Mouse (Mus musculus) intestine, embryonic 16.5 days (tissue): ENCODE data around the gene Prr7. TPM values are rescaled to one million over a fixed set of nuclear protein-coding genes. Genes with fewer than 3 reads are reported as not detected.
A peak's percentile ranks its signal among the peaks of the same experiment; 100 is the strongest.

Source experiments
- ATAC-seq: fragments of 200-750 bp; cut with Nextera tagmentation; 2 replicates; pipeline ENCODE4 v1.8.0; 2017; ENCODE audit warnings: moderate TSS enrichment, moderate library complexity
- H3K27ac ChIP-seq: fragments of 300-500 bp; sonication (generic); 2 replicates; pipeline ENCODE4 v1.5.1; 2014; ENCODE audit warnings: mild to moderate bottlenecking, low read length
- H3K27me3 ChIP-seq: fragments of 300-500 bp; sonication (generic); replicated peaks from 2 replicates; pipeline ENCODE4 v1.6.1; 2014; ENCODE audit warnings: low read length, control low read depth, mixed read lengths; ENCODE audit not compliant: control insufficient read depth, insufficient read depth
- H3K36me3 ChIP-seq: fragments of 300-500 bp; sonication (generic); 2 replicates; pipeline ENCODE4 v1.6.1; 2014; ENCODE audit warnings: low read length, control low read depth; ENCODE audit not compliant: control insufficient read depth, insufficient read depth
- H3K4me1 ChIP-seq: fragments of 300-500 bp; sonication (generic); 2 replicates; pipeline ENCODE4 v1.6.1; 2014; ENCODE audit warnings: low read length, control low read depth, mixed read lengths; ENCODE audit not compliant: control insufficient read depth, insufficient read depth
- H3K4me2 ChIP-seq: fragments of 300-500 bp; sonication (generic); 2 replicates; pipeline ENCODE4 v1.6.1; 2014; ENCODE audit warnings: low read depth, low read length, control low read depth
- H3K4me3 ChIP-seq: fragments of 300-500 bp; sonication (generic); 2 replicates; pipeline ENCODE4 v1.5.1; 2014; ENCODE audit warnings: mild to moderate bottlenecking, low read length
- H3K9ac ChIP-seq: fragments of 300-500 bp; sonication (generic); 2 replicates; pipeline ENCODE4 v1.6.1; 2014; ENCODE audit warnings: low read depth, low read length
- H3K9me3 ChIP-seq: fragments of 300-500 bp; sonication (generic); 2 replicates; pipeline ENCODE4 v1.6.1; 2016; ENCODE audit warnings: low read length, control low read depth; ENCODE audit not compliant: control insufficient read depth
- WGBS: fragments of 180-500 bp; shearing (Covaris S2); extraction: QIAGEN DNeasy Blood & Tissue Kit; methylation state at CpG from one replicate; pipeline ENCODE4 v1.1.7; 2014; 5-methylcytosine and 5-hydroxymethylcytosine counted together
- polyA plus RNA-seq: library from polyadenylated mRNA; unstranded; fragments of >200 nt; fragmentation: Nextera tagmentation; extraction: Ambion mirVana; gene quantifications from 2 replicates; pipeline ENCODE4 v1.2.1, GENCODE M21; 2015

Prr7 gene
- polyA plus RNA-seq, 1 experiment from 2014 or later: 0.18 TPM

DNA sequence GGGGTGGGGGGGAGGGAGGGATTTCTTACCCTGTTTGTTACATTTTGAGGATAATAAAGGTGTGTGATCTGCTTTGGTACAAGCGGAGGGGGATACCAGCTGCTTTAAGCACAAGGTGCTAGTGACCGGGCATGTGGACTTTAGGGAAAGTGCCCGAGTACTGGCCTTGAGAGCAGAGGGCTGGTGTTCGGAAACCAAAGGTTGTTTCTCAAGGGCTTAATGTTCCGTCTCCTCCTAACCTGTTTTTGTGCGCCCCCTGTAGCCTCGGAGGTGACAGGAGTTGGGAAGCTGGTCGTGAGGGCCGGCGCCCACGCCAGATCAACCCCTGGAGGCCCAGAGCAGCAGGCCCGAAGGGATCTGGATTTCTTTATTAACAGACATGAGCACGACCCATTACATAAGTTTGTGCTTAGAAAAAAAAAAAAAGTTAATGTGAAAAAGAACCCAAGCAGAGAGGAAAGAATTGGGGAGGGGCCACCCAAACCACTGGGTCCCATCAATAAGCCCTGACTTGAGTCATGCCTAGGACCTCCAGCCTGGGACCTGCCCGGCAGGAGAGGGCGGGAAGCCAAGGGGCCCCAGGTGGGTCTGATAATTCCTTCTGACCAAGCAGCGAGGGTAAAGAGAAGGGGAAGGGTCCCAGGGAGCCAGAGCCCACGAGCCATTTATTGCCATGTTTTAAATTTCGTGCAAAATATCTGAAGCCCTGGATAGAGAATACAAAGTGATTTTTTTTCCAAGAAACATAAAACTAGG, 9.2 kb downstream of the Prr7 start:
- H3K4me2 ChIP-seq: peak overlapping the region; percentile 100
- ATAC-seq: no peak
- 35% methylated on average over 18 of the region's 18 CpGs for WGBS
- H3K4me3 ChIP-seq: peak overlapping the region; percentile 65
- 0 out of 2 replicates have a peak, but pooled peaks cover 3% of the 10 kb centered on the region for H3K27me3 ChIP-seq
- H3K9ac ChIP-seq: peak overlapping the region; percentile 71
- H3K36me3 ChIP-seq: 0 out of 2 replicates have a peak, but pooled peaks cover 2% of the 10 kb centered on the region
- peaks cover 8% of the 10 kb centered on the region for H3K4me1 ChIP-seq
- H3K27ac ChIP-seq: no peak overlapping the region
- H3K9me3 ChIP-seq: no peaks in the 10 kb centered on the region

DNA sequence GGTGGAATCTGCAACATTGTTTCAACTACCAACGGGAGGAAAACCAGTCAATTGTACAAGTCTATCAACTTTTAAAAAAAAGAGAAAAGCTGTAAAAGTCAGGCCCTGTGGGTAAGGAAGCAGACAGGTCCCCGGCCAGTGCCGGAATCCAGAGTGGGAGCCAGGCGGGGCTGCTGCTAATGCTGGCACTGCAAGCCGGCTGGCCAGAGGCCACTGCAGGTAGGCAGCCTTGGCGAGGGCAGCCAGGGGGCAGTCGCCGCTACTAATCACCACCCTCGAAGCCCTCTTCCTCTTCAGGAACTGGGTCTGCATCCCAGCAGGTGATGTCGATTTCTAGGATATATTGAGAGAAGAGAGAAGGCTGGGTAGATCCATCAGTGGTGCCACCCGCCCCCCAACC, 9.9 kb downstream of the Prr7 start:
- Histone ChIP-seq H3K36me3 (0 out of 2 replicates have a peak, but pooled peaks cover 2% of the 10 kb centered on the region), H3K27me3 (0 out of 2 replicates have a peak, but pooled peaks cover 1% of the 10 kb centered on the region), H3K9me3 (no peaks in the 10 kb centered on the region), H3K27ac (no peak overlapping the region), H3K4me2 (no peak overlapping the region), H3K4me3 (no peak overlapping the region), H3K4me1 (peaks cover 8% of the 10 kb centered on the region), H3K9ac (no peak overlapping the region)
- no peak for ATAC-seq
- WGBS: 63% methylated on average over 11 of the region's 11 CpGs

DNA sequence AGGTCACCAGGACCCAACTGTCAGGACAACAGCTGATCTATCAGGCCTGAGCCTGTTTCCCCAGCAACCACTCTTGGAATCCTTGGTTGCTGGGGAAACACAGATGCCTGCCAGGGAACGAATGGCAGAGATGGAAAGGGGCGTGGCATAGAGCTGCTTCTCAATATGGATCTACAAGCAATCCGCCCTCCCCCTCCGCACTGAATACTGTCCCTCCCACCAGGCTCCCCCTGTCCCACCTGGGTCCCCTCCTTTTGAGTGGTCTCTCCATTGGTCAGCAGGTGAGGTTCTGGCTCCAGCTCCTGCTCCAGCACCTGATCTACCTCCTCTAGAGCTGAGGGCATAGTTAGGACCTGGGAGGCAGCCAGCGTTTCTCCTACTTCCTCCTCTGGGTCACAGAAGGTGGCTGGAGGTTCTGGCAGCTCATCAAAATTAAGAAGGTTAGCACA, 10.6 kb downstream of the Prr7 start:
- no peaks in the 10 kb centered on the region for H3K27me3 ChIP-seq
- no peak overlapping the region for H3K4me3 ChIP-seq
- WGBS: 44% methylated on average over 5 of the region's 5 CpGs
- no peak for ATAC-seq
- peaks cover 5% of the 10 kb centered on the region; the same call in 1 of the 2 replicates for H3K36me3 ChIP-seq
- H3K9me3 ChIP-seq: no peaks in the 10 kb centered on the region
- H3K27ac ChIP-seq: no peak overlapping the region
- no peak overlapping the region for H3K9ac ChIP-seq
- H3K4me1 ChIP-seq: peaks cover 8% of the 10 kb centered on the region
- H3K4me2 ChIP-seq: no peak overlapping the region

DNA sequence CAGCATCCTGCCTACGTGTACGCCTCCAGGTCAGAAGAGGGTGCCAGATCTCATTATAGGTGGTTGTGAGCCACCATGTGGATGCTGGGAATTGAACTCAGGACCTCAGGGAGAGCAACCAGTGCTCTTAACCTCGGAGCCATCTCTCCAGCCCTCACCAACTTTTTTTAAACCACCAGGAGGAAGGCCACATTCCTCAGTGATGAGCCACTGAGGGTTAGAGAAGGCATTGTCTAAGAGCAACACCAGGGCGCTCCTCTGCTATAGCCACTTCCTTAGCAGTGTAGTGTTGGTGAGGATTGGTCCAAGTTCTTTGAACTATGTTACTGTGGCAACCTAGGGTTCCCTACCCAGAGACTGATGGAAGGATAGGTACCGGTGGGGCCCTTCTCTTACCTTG, 11.7 kb downstream of the Prr7 start:
- ATAC-seq: no peak
- Histone ChIP-seq H3K9ac (no peak overlapping the region), H3K36me3 (peaks cover 6% of the 10 kb centered on the region; the same call in 1 of the 2 replicates), H3K4me3 (no peak overlapping the region), H3K27ac (no peak overlapping the region), H3K9me3 (no peaks in the 10 kb centered on the region), H3K27me3 (no peaks in the 10 kb centered on the region), H3K4me2 (no peak overlapping the region), H3K4me1 (peaks cover 7% of the 10 kb centered on the region)
- WGBS: 87% methylated on average over 5 of the region's 5 CpGs

DNA sequence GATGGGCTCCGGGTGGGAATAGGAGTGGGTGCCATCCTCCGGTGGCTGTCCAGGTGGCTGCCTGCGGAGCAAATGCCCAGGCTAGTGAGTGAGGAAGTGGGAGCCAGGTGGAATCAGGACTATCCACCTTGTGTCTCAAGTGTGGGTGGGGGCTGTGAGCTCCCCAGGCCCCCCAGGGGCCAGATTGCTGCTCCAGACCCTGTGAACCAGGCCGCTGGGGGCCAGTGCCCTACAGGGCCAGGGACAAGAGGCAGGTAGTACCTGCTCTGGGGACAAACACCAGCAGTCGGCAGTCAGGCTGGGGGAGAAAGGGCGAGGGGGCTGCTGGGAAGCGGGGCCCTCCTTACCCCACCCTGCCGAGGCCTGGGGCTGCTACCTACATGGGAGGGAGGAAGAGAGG, 12.2 kb downstream of the Prr7 start:
- no peak for ATAC-seq
- Histone ChIP-seq H3K4me2 (no peak overlapping the region), H3K4me3 (no peak overlapping the region), H3K9ac (no peak overlapping the region), H3K4me1 (peaks cover 3% of the 10 kb centered on the region; the same call in 1 of the 2 replicates), H3K27ac (no peak overlapping the region), H3K36me3 (peaks cover 6% of the 10 kb centered on the region; the same call in 1 of the 2 replicates), H3K27me3 (no peaks in the 10 kb centered on the region), H3K9me3 (no peaks in the 10 kb centered on the region)
- WGBS: 92% methylated on average over 8 of the region's 8 CpGs

DNA sequence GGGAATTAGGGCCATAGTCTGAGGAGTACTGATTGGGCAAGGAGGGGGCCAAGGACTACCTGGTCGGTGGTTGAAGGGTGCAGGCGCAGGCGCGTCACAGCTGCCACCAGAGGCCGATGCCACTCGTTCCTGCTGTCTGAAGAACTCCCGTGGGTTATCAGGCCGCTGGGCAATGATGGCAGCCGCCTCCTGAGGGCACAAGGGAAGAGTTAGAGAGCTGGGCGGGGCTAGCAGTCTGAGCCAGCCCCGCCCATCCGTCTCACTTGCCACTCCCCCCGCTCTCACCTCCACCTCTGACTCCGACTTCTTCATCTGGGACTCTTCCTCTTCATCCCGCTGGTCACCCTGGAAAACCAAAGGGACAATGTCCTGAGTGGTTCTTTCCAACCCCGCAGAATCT, 13.4 kb downstream of the Prr7 start:
- Histone ChIP-seq H3K9me3 (no peaks in the 10 kb centered on the region), H3K9ac (no peak overlapping the region), H3K4me1 (peaks cover 10% of the 10 kb centered on the region), H3K27me3 (no peaks in the 10 kb centered on the region), H3K27ac (no peak overlapping the region), H3K36me3 (peaks cover 6% of the 10 kb centered on the region; the same call in 1 of the 2 replicates), H3K4me2 (no peak overlapping the region), H3K4me3 (no peak overlapping the region)
- no peak for ATAC-seq
- WGBS: 77% methylated on average over 16 of the region's 16 CpGs

DNA sequence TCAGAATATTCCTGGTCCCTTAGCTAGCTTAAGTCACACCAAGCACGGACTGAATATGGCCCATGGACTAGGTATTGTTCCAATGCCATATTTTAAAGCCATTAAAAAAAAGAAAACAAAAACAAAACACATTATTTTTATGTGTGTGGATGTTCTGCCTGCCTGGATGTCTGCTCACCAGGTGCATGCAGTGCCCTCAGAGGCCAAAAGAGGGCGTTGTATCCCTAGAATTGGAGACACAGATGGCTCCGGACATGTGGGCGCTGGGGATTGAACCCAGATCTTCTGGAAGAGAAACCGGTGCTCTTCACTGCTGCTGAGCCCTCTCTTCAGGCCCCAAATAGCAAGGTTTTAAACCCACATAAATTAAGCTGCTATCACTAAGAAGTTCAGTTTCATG, 14.0 kb downstream of the Prr7 start:
- peaks cover 14% of the 10 kb centered on the region for H3K4me1 ChIP-seq
- H3K4me2 ChIP-seq: no peak overlapping the region
- no peaks in the 10 kb centered on the region for H3K27me3 ChIP-seq
- ATAC-seq: no peak
- H3K9me3 ChIP-seq: no peaks in the 10 kb centered on the region
- H3K36me3 ChIP-seq: peaks cover 6% of the 10 kb centered on the region; the same call in 1 of the 2 replicates
- no peak overlapping the region for H3K9ac ChIP-seq
- 54% methylated on average over 5 of the region's 5 CpGs for WGBS
- no peak overlapping the region for H3K4me3 ChIP-seq
- H3K27ac ChIP-seq: no peak overlapping the region

DNA sequence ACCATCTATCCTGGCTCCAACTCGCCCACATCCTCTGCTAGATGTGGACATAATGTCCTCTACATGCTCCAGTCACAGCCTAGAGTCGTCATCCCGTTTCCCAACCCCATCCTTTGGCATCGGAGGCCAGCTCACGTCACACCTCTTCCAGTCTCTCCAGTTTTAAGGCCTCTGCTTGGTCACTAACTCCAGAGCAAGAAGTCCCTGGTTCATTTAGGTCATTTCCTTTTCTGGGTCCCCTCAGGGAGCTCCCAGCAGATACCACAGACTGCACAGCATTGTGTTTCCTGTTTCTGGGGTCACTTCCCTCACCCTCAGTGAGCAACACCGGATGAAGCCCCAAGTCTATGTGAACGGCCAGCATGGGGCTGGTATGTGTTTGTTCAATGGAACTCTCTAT, 14.9 kb downstream of the Prr7 start:
- Histone ChIP-seq H3K36me3 (peaks cover 6% of the 10 kb centered on the region; the same call in 1 of the 2 replicates), H3K9me3 (no peaks in the 10 kb centered on the region), H3K27me3 (no peaks in the 10 kb centered on the region), H3K4me3 (no peak overlapping the region), H3K4me2 (no peak overlapping the region), H3K9ac (no peak overlapping the region), H3K27ac (no peak overlapping the region), H3K4me1 (peaks cover 19% of the 10 kb centered on the region)
- no peak for ATAC-seq
- WGBS: 74% methylated on average over 7 of the region's 7 CpGs

DNA sequence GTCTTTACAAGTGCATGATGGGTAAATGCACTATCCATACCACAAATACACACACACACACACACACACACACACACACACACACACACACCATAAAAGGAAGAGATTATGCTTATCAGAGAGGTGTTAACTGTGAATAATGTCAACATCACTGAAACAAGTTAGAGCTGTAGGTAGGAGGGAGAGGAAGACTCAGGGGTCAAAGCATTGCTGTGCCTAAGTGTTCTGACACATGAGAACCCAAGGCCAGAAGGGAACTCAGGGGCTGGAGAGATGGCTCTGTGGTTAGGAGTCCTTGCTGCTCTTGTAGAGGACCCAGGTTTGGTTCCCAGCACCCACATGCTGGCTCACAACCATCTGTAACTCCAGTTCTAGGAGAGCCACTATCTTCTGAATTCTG, 15.9 kb downstream of the Prr7 start:
- no peak for ATAC-seq
- H3K27me3 ChIP-seq: no peaks in the 10 kb centered on the region
- no peak overlapping the region for H3K4me3 ChIP-seq
- H3K4me2 ChIP-seq: no peak overlapping the region
- H3K36me3 ChIP-seq: peaks cover 5% of the 10 kb centered on the region; the same call in 1 of the 2 replicates
- no peaks in the 10 kb centered on the region for H3K9me3 ChIP-seq
- H3K4me1 ChIP-seq: peaks cover 24% of the 10 kb centered on the region
- H3K9ac ChIP-seq: no peak overlapping the region
- H3K27ac ChIP-seq: no peak overlapping the region
